Mouse (Mus musculus) lung, adult 18-20 months (tissue): ENCODE data around the gene Slc16a10.
A peak's percentile ranks its signal among the peaks of the same experiment; 100 is the strongest.
"Not testable (repeated sequence)": the region's sequence is repeated elsewhere in the genome, so short reads cannot be mapped to it uniquely, and the experiment has no call there.

Source experiments
- DNase-seq, 2 experiments: peaks; one replicate each; pipeline ENCODE4 v3.0.0; 2022; ENCODE audit warnings: mixed read lengths in 2 of 2

The Slc16a10 gene

GRCm38 (mm10) chr10:40020401-40020800 is 121.7 kb downstream of the Slc16a10 start:
- no peak for DNase-seq

GRCm38 (mm10) chr10:40019492-40019891 is 122.6 kb downstream of the Slc16a10 start:
- no peak for DNase-seq

- peak in 1 of 2 experiments; percentile 9 for DNase-seq
Measured at GRCm38 (mm10) chr10:40018261-40018860, 123.7 kb downstream of the Slc16a10 start.

GRCm38 (mm10) chr10:40009591-40009990 is 132.5 kb downstream of the Slc16a10 start:
- no peak for DNase-seq

- not testable (repeated sequence) for DNase-seq
Measured at GRCm38 (mm10) chr10:40008847-40009246, 133.2 kb downstream of the Slc16a10 start.

GRCm38 (mm10) chr10:40007953-40008352 is 134.1 kb downstream of the Slc16a10 start:
- no peak for DNase-seq

- peak in 1 of 2 experiments; percentile 16 for DNase-seq
Measured at GRCm38 (mm10) chr10:40006963-40007362, 135.1 kb downstream of the Slc16a10 start.

- DNase-seq = no peak
Measured at GRCm38 (mm10) chr10:40000746-40001145, 141.3 kb downstream of the Slc16a10 start.

- no peak for DNase-seq
Measured at GRCm38 (mm10) chr10:39991155-39991554, 150.9 kb downstream of the Slc16a10 start.

- no peak for DNase-seq
Measured at GRCm38 (mm10) chr10:39986466-39986865, 155.6 kb downstream of the Slc16a10 start, which contains the start of gene Mfsd4b5. Mfsd4b5 (minus strand) TSS chr10:39986646.
